In the genomic region with DNA sequence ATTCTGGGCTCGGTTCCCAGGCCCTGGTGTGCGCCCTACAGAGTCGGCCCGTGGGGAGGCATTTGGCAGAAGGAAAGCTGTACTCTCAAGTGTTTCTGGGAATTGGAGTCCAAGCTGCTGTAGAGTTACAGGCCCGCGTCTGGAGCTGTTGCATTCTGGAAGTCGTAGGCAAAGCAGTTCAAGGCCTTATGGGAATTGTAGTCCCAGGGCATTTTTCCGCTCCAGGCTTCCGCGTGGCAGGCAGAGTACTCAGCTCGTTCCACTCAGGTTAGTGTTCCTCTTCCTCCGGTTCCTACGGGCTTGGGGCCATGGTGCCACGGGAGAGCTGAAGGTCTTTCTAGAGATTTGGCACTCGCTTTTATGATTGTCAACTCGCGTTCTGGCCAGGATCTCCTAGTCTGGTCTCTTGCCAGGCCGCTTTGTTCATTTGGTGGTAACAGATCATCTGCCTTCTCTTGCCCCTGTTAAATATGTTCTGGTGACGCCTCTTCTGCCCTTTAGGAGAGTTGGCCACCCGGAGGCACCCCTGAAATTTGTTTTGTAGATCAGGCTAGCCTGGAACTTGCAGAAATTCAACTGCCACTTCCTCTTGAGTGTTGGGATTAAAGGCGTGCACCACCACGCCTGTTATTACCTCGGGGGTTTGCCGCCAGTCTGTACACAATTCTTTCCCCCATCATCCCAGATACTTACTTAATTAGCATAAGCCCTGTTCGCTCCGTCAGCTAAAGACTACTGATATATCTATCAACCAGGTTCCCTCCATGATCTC, we compare ENCODE assay signal across 8 mouse cellular contexts. TPM values are rescaled to one million over a fixed set of nuclear protein-coding genes. Genes with fewer than 3 reads are reported as not detected.
DNase-seq lines count a peak whose midpoint lies in the region; ATAC-seq and TF ChIP-seq lines count a peak whose summit lies in the region.

A gene (plus strand): TSS at position 208 of the 772 bp plus-strand sequence.

- peak; percentile 98 for ATAC-seq in heart, embryonic 15.5 days (replicated peaks; ENCODE audit: insufficient number of reproducible peaks, insufficient read depth, low FRiP score, low read depth)
- peak; percentile 92 for ATAC-seq in liver, embryonic 14.5 days (ENCODE audit: insufficient read depth)
- peak; percentile 91 for ATAC-seq in neural tube, embryonic 11.5 days (ENCODE audit: insufficient read depth, low FRiP score, low TSS enrichment)
- ATAC-seq in stomach, postnatal 0 days (ENCODE audit: low FRiP score, low TSS enrichment), result peak; percentile 98

- WGBS in forebrain, embryonic 10.5 days, result under 1% methylated on average over 26 of the region's 26 CpGs
- WGBS in heart, embryonic 15.5 days, result under 1% methylated on average over 26 of the region's 26 CpGs
- under 1% methylated on average over 26 of the region's 26 CpGs for WGBS in liver, embryonic 14.5 days (ENCODE audit: insufficient replicate concordance)
- WGBS in neural tube, embryonic 11.5 days, result under 1% methylated on average over 26 of the region's 26 CpGs
- WGBS in stomach, postnatal 0 days, result under 1% methylated on average over 26 of the region's 26 CpGs

- DNase-seq in CD8-positive naive resting alpha-beta T cell, adult 2 months (ENCODE audit: low read depth in 2 of 2, low spot score in 2 of 2), result peak; percentile 70 to 80
- peak; percentile 69 for DNase-seq in c-Kit-positive CD71-negative TER-119-negative erythroid progenitor cells, embryonic 14.5 days (ENCODE audit: low read depth)
- peak; percentile 85 for DNase-seq in forebrain, embryonic 10.5 days (ENCODE audit: extremely low spot score, low spot score)
- peak; percentile 93 to 96 for DNase-seq in kidney, postnatal 25 days
- peak; percentile 73 to 76 (median 74) for DNase-seq in liver, embryonic 14.5 days (ENCODE audit: low read depth in 3 of 3, low spot score in 3 of 3)
- DNase-seq in neural tube, embryonic 11.5 days (ENCODE audit: low spot score), result peak; percentile 87
- DNase-seq in stomach, postnatal 0 days (ENCODE audit: low spot score), result peak; percentile 87

- H3K9me3 ChIP-seq in forebrain, embryonic 10.5 days, result peaks cover 20% of the 10 kb centered on the region; the same call in 1 of the 2 replicates
- H3K9me3 ChIP-seq in heart, embryonic 15.5 days (replicated peaks), result no peaks in the 10 kb centered on the region
- H3K9me3 ChIP-seq in liver, embryonic 14.5 days (ENCODE audit: control insufficient read depth, low read length), result no peaks in the 10 kb centered on the region
- H3K9me3 ChIP-seq in neural tube, embryonic 11.5 days (ENCODE audit: control insufficient read depth, low read length), result no peaks in the 10 kb centered on the region
- H3K9me3 ChIP-seq in stomach, postnatal 0 days (ENCODE audit: control insufficient read depth, low read length), result no peaks in the 10 kb centered on the region

- H3K36me3 ChIP-seq in forebrain, embryonic 10.5 days (replicated peaks), result peaks cover 32% of the 10 kb centered on the region
- peaks cover 21% of the 10 kb centered on the region for H3K36me3 ChIP-seq in heart, embryonic 15.5 days
- H3K36me3 ChIP-seq in liver, embryonic 14.5 days (replicated peaks; ENCODE audit: control insufficient read depth, insufficient read depth, low read depth), result peaks cover 4% of the 10 kb centered on the region
- H3K36me3 ChIP-seq in neural tube, embryonic 11.5 days (ENCODE audit: control insufficient read depth, insufficient read depth, low read length), result peaks cover 12% of the 10 kb centered on the region
- peaks cover 16% of the 10 kb centered on the region for H3K36me3 ChIP-seq in stomach, postnatal 0 days (ENCODE audit: control insufficient read depth, insufficient read depth, low read length)

- peak within 1 kb of the TSS; percentile 67 for H3K4me3 ChIP-seq in forebrain, embryonic 10.5 days
- peak within 1 kb of the TSS; percentile 71 for H3K4me3 ChIP-seq in heart, embryonic 15.5 days
- peak within 1 kb of the TSS; percentile 74 to 99 for H3K4me3 ChIP-seq in liver, embryonic 14.5 days (ENCODE audit: insufficient read depth in 1 of 2, low read depth in 2 of 2, low read length in 2 of 2)
- peak within 1 kb of the TSS; percentile 66 for H3K4me3 ChIP-seq in neural tube, embryonic 11.5 days (ENCODE audit: low read depth, low read length)
- peak within 1 kb of the TSS; percentile 64 for H3K4me3 ChIP-seq in stomach, postnatal 0 days (ENCODE audit: low read depth, low read length)

- no peak for TF ChIP-seq CTCF in liver, embryonic 14.5 days (IDR thresholded peaks at IDR 0.05; ENCODE audit: low read depth)
- no peak for TF ChIP-seq CTCF in stomach, postnatal 0 days (IDR thresholded peaks at IDR 0.05; ENCODE audit: low read depth)

- H3K4me2 ChIP-seq in heart, embryonic 15.5 days, result peak within 1 kb of the TSS; percentile 74
- H3K4me2 ChIP-seq in liver, embryonic 14.5 days (ENCODE audit: low read depth), result peak within 1 kb of the TSS; percentile 85
- peak within 1 kb of the TSS; percentile 79 for H3K4me2 ChIP-seq in neural tube, embryonic 11.5 days (ENCODE audit: low read depth)
- H3K4me2 ChIP-seq in stomach, postnatal 0 days (replicated peaks; ENCODE audit: low read depth), result peak within 1 kb of the TSS; percentile 76

- H3K4me1 ChIP-seq in forebrain, embryonic 10.5 days, result peaks cover 15% of the 10 kb centered on the region
- peaks cover 7% of the 10 kb centered on the region for H3K4me1 ChIP-seq in heart, embryonic 15.5 days (replicated peaks)
- H3K4me1 ChIP-seq in liver, embryonic 14.5 days (replicated peaks; ENCODE audit: control insufficient read depth in 2 of 2, insufficient read depth in 2 of 2, low read length in 1 of 2), result peaks cover 0 to 16% of the 10 kb centered on the region in 2 experiments; a peak in 2 of 4 replicates
- H3K4me1 ChIP-seq in neural tube, embryonic 11.5 days (ENCODE audit: control insufficient read depth, insufficient read depth, low read length), result peaks cover 6% of the 10 kb centered on the region; the same call in 1 of the 2 replicates
- 0 out of 2 replicates have a peak, but pooled peaks cover 6% of the 10 kb centered on the region for H3K4me1 ChIP-seq in stomach, postnatal 0 days (replicated peaks; ENCODE audit: control insufficient read depth, insufficient read depth)

- no peaks in the 10 kb centered on the region for H3K27me3 ChIP-seq in forebrain, embryonic 10.5 days (ENCODE audit: poor library complexity, severe bottlenecking)
- no peaks in the 10 kb centered on the region for H3K27me3 ChIP-seq in heart, embryonic 15.5 days
- H3K27me3 ChIP-seq in liver, embryonic 14.5 days (ENCODE audit: control insufficient read depth, insufficient read depth, low read length), result no peaks in the 10 kb centered on the region
- no peaks in the 10 kb centered on the region for H3K27me3 ChIP-seq in neural tube, embryonic 11.5 days (ENCODE audit: control insufficient read depth, insufficient read depth, low read length)
- no peaks in the 10 kb centered on the region for H3K27me3 ChIP-seq in stomach, postnatal 0 days (ENCODE audit: control insufficient read depth, insufficient read depth, low read length)

- no peak for TF ChIP-seq EP300 in liver, embryonic 14.5 days (IDR thresholded peaks at IDR 0.05; ENCODE audit: low read depth)
- peak; percentile 17 for TF ChIP-seq EP300 in stomach, postnatal 0 days (optimal IDR thresholded peaks at IDR 0.05)

- peak within 1 kb of the TSS; percentile 64 for H3K9ac ChIP-seq in heart, embryonic 15.5 days
- H3K9ac ChIP-seq in liver, embryonic 14.5 days (replicated peaks), result peak within 1 kb of the TSS; percentile 81
- H3K9ac ChIP-seq in neural tube, embryonic 11.5 days (ENCODE audit: low read length), result peak within 1 kb of the TSS; percentile 84
- H3K9ac ChIP-seq in stomach, postnatal 0 days (ENCODE audit: low read length), result peak within 1 kb of the TSS; percentile 73

- H3K27ac ChIP-seq in forebrain, embryonic 10.5 days, result peak within 1 kb of the TSS; percentile 88
- H3K27ac ChIP-seq in heart, embryonic 15.5 days, result peak within 1 kb of the TSS; percentile 72
- no peak within 1 kb of the TSS for H3K27ac ChIP-seq in liver, embryonic 14.5 days
- H3K27ac ChIP-seq in neural tube, embryonic 11.5 days (ENCODE audit: low read depth, low read length), result peak within 1 kb of the TSS; percentile 14; the same call in 1 of the 2 replicates
- peak within 1 kb of the TSS; percentile 82 for H3K27ac ChIP-seq in stomach, postnatal 0 days (replicated peaks)

RNA-seq across cellular contexts. Expression of the gene that starts here (rescaled TPM):
- 15.7 and 18.4 TPM in 2 replicates for polyA plus RNA-seq in forebrain, embryonic 10.5 days (2016; fragmentation: Nextera tagmentation; extraction: Ambion mirVana)
- 4.9 and 8.7 TPM in 2 replicates for polyA plus RNA-seq in heart, embryonic 15.5 days (2015; fragmentation: Nextera tagmentation; extraction: Ambion mirVana)
- polyA plus RNA-seq in liver, embryonic 14.5 days (2012; rRNA removed), result 3.1 and 3.2 TPM in 2 replicates
- polyA plus RNA-seq in liver, embryonic 14.5 days (2014; fragmentation: Nextera tagmentation; extraction: Ambion mirVana), result 2.2 TPM in 2 replicates
- 11.0 and 11.6 TPM in 2 replicates for polyA plus RNA-seq in neural tube, embryonic 11.5 days (2014; fragmentation: Nextera tagmentation; extraction: Ambion mirVana)
- polyA plus RNA-seq in stomach, postnatal 0 days (2015; fragmentation: Nextera tagmentation; extraction: Ambion mirVana), result 8.5 and 9.0 TPM in 2 replicates
